Mouse (Mus musculus): ENCODE measurements around the gene Rcsd1.
A peak's percentile ranks its signal among the peaks of the same experiment; 100 is the strongest.

Rcsd1 gene

GRCm38 (mm10) chr1:165709629-165710256 is at the start of gene Rcsd1:
Gene Rcsd1 (minus strand): TSS chr1:165709757.
- peak; percentile 40 for DNase-seq (ENCODE audit: low read depth, low spot score)

- DNase-seq (ENCODE audit: low read depth, low spot score) = no peak
Observed at GRCm38 (mm10) chr1:165755194-165755593, 45.6 kb upstream of the Rcsd1 start.

- DNase-seq (ENCODE audit: low read depth, low spot score) = no peak
Observed at GRCm38 (mm10) chr1:165754205-165754604, 44.6 kb upstream of the Rcsd1 start.

GRCm38 (mm10) chr1:165751838-165752237 is 42.3 kb upstream of the Rcsd1 start:
- DNase-seq (ENCODE audit: low read depth, low spot score) = no peak

GRCm38 (mm10) chr1:165751142-165751541 is 41.6 kb upstream of the Rcsd1 start:
- no peak for DNase-seq (ENCODE audit: low read depth, low spot score)

- no peak for DNase-seq (ENCODE audit: low read depth, low spot score)
Observed at GRCm38 (mm10) chr1:165748053-165748452, 38.5 kb upstream of the Rcsd1 start.

- DNase-seq (ENCODE audit: low read depth, low spot score) = no peak
Observed at GRCm38 (mm10) chr1:165741989-165742388, 32.4 kb upstream of the Rcsd1 start.

GRCm38 (mm10) chr1:165738985-165739384 is 29.4 kb upstream of the Rcsd1 start:
- DNase-seq (ENCODE audit: low read depth, low spot score) = no peak

GRCm38 (mm10) chr1:165737867-165738266 is 28.3 kb upstream of the Rcsd1 start:
- no peak for DNase-seq (ENCODE audit: low read depth, low spot score)

- DNase-seq (ENCODE audit: low read depth, low spot score) = no peak
Observed at GRCm38 (mm10) chr1:165737451-165737850, 27.9 kb upstream of the Rcsd1 start.

GRCm38 (mm10) chr1:165735826-165736818 is 26.6 kb upstream of the Rcsd1 start:
- DNase-seq (ENCODE audit: low read depth, low spot score) = peak; percentile 93

- DNase-seq (ENCODE audit: low read depth, low spot score) = no peak
Observed at GRCm38 (mm10) chr1:165734840-165735239, 25.3 kb upstream of the Rcsd1 start.

GRCm38 (mm10) chr1:165731553-165731952 is 22.0 kb upstream of the Rcsd1 start:
- DNase-seq (ENCODE audit: low read depth, low spot score) = no peak

- no peak for DNase-seq (ENCODE audit: low read depth, low spot score)
Observed at GRCm38 (mm10) chr1:165730129-165730528, 20.6 kb upstream of the Rcsd1 start.

- no peak for DNase-seq (ENCODE audit: low read depth, low spot score)
Observed at GRCm38 (mm10) chr1:165728057-165728639, 18.6 kb upstream of the Rcsd1 start.

- DNase-seq (ENCODE audit: low read depth, low spot score) = no peak
Observed at GRCm38 (mm10) chr1:165726986-165727385, 17.4 kb upstream of the Rcsd1 start.

GRCm38 (mm10) chr1:165725039-165725644 is 15.6 kb upstream of the Rcsd1 start:
- DNase-seq (ENCODE audit: low read depth, low spot score) = no peak

- DNase-seq (ENCODE audit: low read depth, low spot score) = no peak
Observed at GRCm38 (mm10) chr1:165724219-165725033, 14.9 kb upstream of the Rcsd1 start.

- DNase-seq (ENCODE audit: low read depth, low spot score) = no peak
Observed at GRCm38 (mm10) chr1:165722531-165723123, 13.1 kb upstream of the Rcsd1 start.

- DNase-seq (ENCODE audit: low read depth, low spot score) = no peak
Observed at GRCm38 (mm10) chr1:165718543-165719105, 9.1 kb upstream of the Rcsd1 start.
